ENCODE assay signal across 12 mouse cellular contexts in the genomic region with DNA sequence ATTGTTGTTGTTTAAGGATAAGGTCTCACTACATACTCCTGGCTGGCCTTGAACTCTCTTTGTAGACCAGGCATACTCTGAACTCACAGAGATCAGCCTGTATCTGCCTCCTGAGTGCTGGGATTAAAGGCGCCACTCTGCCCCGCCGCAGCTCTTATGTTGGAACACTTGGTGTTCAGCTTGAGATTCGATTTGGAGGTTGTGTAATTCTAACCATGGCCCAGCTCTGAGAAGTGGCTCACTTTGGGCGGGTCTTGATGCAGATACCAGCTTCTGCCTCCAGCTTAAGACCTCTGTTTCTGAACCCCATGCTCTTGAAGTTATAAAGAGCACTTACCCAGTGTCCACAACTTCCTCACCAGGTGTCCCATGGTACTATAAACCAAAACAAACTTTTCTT. TPM values are rescaled to one million over a fixed set of nuclear protein-coding genes. Genes with fewer than 3 reads are reported as not detected.
DNase-seq lines count a peak whose midpoint lies in the region; ATAC-seq and TF ChIP-seq lines count a peak whose summit lies in the region.
"Had no signal": no experiment of that assay in that cellular context is flagged by ENCODE, and none has a peak within 500 bp of the region (broad histone marks: within the 10 kb centered on the region; RNA-seq: fewer than 3 reads in every experiment).

No protein-coding gene starts in this region.

- intact Hi-C loops in heart, postnatal 14 days (cut with DNase I) = loop anchor here (2.0 kb wide), 2 partner anchors 43 to 107 kb away; partner anchors contain the start of gene Mars2
- intact Hi-C loops in left cerebral cortex, postnatal 14 days (cut with DNase I) = loop anchor here (2.0 kb wide), 2 partner anchors 41 to 77 kb away; partner anchors contain the start of genes Coq10b, Hspd1 and Hspe1

- no peak overlapping the region for H3K9ac ChIP-seq in liver, embryonic 16.5 days (ENCODE audit: low read depth, low read length)

- no peak for TF ChIP-seq CTCF in E14TG2a.4 (conservative IDR thresholded peaks at IDR 0.05; ENCODE audit: low read length)
- no peak for TF ChIP-seq CTCF in layer of hippocampus, adult 2 months (conservative IDR thresholded peaks at IDR 0.05)

- H3K9me3 ChIP-seq in E14TG2a.4 (ENCODE audit: low read length) = peaks cover 10% of the 10 kb centered on the region
- no peaks in the 10 kb centered on the region for H3K9me3 ChIP-seq in liver, embryonic 16.5 days (replicated peaks; ENCODE audit: control insufficient read depth, low read length)

- peaks cover 51% of the 10 kb centered on the region for H3K4me1 ChIP-seq in E14TG2a.4 (replicated peaks; ENCODE audit: low read depth, low read length)
- H3K4me1 ChIP-seq in liver, embryonic 16.5 days (ENCODE audit: control insufficient read depth, low read depth, low read length) = peaks cover 18% of the 10 kb centered on the region

- ATAC-seq in liver, embryonic 16.5 days (ENCODE audit: low read depth) = no peak
- ATAC-seq: activated CD4-positive, CD25-positive, alpha-beta regulatory T cell, adult 4 months; intestine, postnatal 0 days had no signal

- no peak overlapping the region for H3K27ac ChIP-seq in liver, embryonic 16.5 days (ENCODE audit: low read length)
- H3K27ac ChIP-seq in layer of hippocampus, adult 2 months = no peak overlapping the region

- WGBS in liver, embryonic 16.5 days (ENCODE audit: insufficient replicate concordance) = 68% methylated on average over 5 of the region's 5 CpGs

- H3K27me3 ChIP-seq in E14TG2a.4 (ENCODE audit: insufficient read depth, low read length) = no peaks in the 10 kb centered on the region
- no peaks in the 10 kb centered on the region for H3K27me3 ChIP-seq in liver, embryonic 16.5 days (ENCODE audit: control insufficient read depth, insufficient read depth, low read depth, low read length)

- DNase-seq in heart, adult 11 months = peak; percentile 78
- DNase-seq in heart, postnatal 14 days = no peak
- peak; percentile 46 for DNase-seq in ZHBTc4 (ENCODE audit: low read depth, low spot score)
- no peak for DNase-seq in right cerebral cortex, adult 18-20 months
- no peak for DNase-seq in layer of hippocampus, adult 2 months (ENCODE audit: low spot score in 2 of 2)
- DNase-seq in left cerebral cortex, postnatal 14 days (ENCODE audit: low spot score in 2 of 2) = no peak
- DNase-seq: kidney, postnatal 36 days; lung, adult 18-20 months had no signal

- H3K36me3 ChIP-seq in E14TG2a.4 (ENCODE audit: insufficient read depth, low read length) = no peaks in the 10 kb centered on the region
- no peaks in the 10 kb centered on the region for H3K36me3 ChIP-seq in liver, embryonic 16.5 days (ENCODE audit: control insufficient read depth, insufficient read depth)

- 0 out of 2 replicates have a peak overlapping the region, but pooled peaks have one; percentile 85 for H3K4me2 ChIP-seq in liver, embryonic 16.5 days (ENCODE audit: low read depth, low read length)

- H3K4me3 ChIP-seq in E14TG2a.4 (replicated peaks; ENCODE audit: low read length) = peak overlapping the region; percentile 96
- no peak overlapping the region for H3K4me3 ChIP-seq in liver, embryonic 16.5 days (ENCODE audit: low read depth, low read length)
- H3K4me3 ChIP-seq in layer of hippocampus, adult 2 months = no peak overlapping the region

RNA-seq across cellular contexts. Expression of gene Mob4, which starts 1.3 kb away (rescaled TPM):
- 10 to 100 TPM; 36.6 to 38.2 TPM for total RNA-seq in heart, postnatal 14 days (2021)
- polyA plus RNA-seq in liver, embryonic 16.5 days (2015; fragmentation: Nextera tagmentation; extraction: Ambion mirVana) = 39.5 and 39.8 TPM in 2 replicates
- total RNA-seq in layer of hippocampus, adult 2 months (2021) = 10 to 100 TPM; 56.8 to 59.4 TPM
- total RNA-seq in left cerebral cortex, postnatal 14 days (2021) = 10 to 100 TPM; 62.8 to 67.1 TPM

RNA-seq across cellular contexts. Expression of gene Hspd1, which starts 41.7 kb away (rescaled TPM):
- total RNA-seq in heart, postnatal 14 days (2021) = 100 to 1,000 TPM; 331 to 362 TPM
- polyA plus RNA-seq in liver, embryonic 16.5 days (2015; fragmentation: Nextera tagmentation; extraction: Ambion mirVana) = 236 and 253 TPM in 2 replicates
- total RNA-seq in layer of hippocampus, adult 2 months (2021) = 100 to 1,000 TPM; 160 to 172 TPM
- 100 to 1,000 TPM; 172 TPM for total RNA-seq in left cerebral cortex, postnatal 14 days (2021)

RNA-seq across cellular contexts. Expression of gene Hspe1, which starts 41.8 kb away (rescaled TPM):
- 100 to 1,000 TPM; 125 TPM for total RNA-seq in heart, postnatal 14 days (2021)
- 269 and 326 TPM in 2 replicates for polyA plus RNA-seq in liver, embryonic 16.5 days (2015; fragmentation: Nextera tagmentation; extraction: Ambion mirVana)
- total RNA-seq in layer of hippocampus, adult 2 months (2021) = 10 to 100 TPM; 92.2 to 97.4 TPM
- total RNA-seq in left cerebral cortex, postnatal 14 days (2021) = 10 to 100 TPM; 83.8 to 91.0 TPM

Comparison
In these comparisons a context has a peak if more than half of its experiments do, and no peak if none do; other contexts are left out.
1. DNase-seq: peak in heart, adult 11 months (single experiment) and ZHBTc4 (single experiment); none in heart, postnatal 14 days (0 of 2), right cerebral cortex, adult 18-20 months (single experiment), layer of hippocampus, adult 2 months (0 of 2) and left cerebral cortex, postnatal 14 days (0 of 2).